Comparison of ENCODE assay signal across 17 mouse cellular contexts in the genomic region with DNA sequence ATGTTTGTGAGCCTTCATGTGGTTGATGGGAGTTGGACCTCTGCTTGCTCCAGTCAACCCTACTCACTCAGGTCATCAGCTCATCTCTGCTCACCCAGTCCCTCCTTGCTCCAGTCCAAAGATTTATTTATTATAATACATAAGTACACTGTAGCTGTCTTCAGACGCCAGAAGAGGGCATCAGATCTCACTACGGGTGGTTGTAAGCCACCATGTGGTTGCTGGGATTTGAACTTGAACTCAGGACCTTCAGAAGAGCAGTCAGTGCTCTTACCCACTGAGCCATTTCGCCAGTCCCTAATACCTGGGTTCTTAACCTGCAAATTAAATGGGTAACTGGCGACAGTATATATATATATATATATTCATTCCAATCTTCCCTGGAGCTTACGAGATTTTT. TPM values are rescaled to one million over a fixed set of nuclear protein-coding genes. Genes with fewer than 3 reads are reported as not detected.
"Had no signal": no experiment of that assay in that cellular context is flagged by ENCODE, and none has a peak within 500 bp of the region (broad histone marks: within the 10 kb centered on the region; RNA-seq: fewer than 3 reads in every experiment).

No protein-coding gene starts in this region.

- H3K9ac ChIP-seq: limb, embryonic 13.5 days; liver, embryonic 15.5 days had no signal

- H3K36me3 ChIP-seq: limb, embryonic 10.5 days; limb, embryonic 13.5 days; liver, embryonic 15.5 days; midbrain, embryonic 10.5 days had no signal

- H3K9me3 ChIP-seq: limb, embryonic 10.5 days; limb, embryonic 13.5 days; liver, embryonic 15.5 days; midbrain, embryonic 10.5 days had no signal

- DNase-seq: kidney, adult 18-20 months; kidney, adult 9 months; kidney, postnatal 25 days; layer of hippocampus, adult 9-11 months; lung, adult 2 months; midbrain, embryonic 14.5 days; thymus, adult 2 months; thymus, postnatal 14 days; thymus, postnatal 4 days had no signal

- H3K4me3 ChIP-seq: limb, embryonic 10.5 days; limb, embryonic 13.5 days; liver, embryonic 15.5 days; megakaryocyte, embryonic 14.5 days; midbrain, embryonic 10.5 days had no signal

- H3K4me2 ChIP-seq: limb, embryonic 13.5 days; liver, embryonic 15.5 days had no signal

- H3K27ac ChIP-seq: limb, embryonic 10.5 days; limb, embryonic 13.5 days; liver, embryonic 15.5 days; midbrain, embryonic 10.5 days had no signal

RNA-seq across cellular contexts. Expression of a gene that starts 23.1 kb away (rescaled TPM):
- polyA plus RNA-seq: intestine, embryonic 14.5 days; liver, adult 2 months; liver, embryonic 15.5 days; small intestine, adult 2 months; thymus, adult 2 months had no signal

RNA-seq across cellular contexts. Expression of a gene that starts 23.5 kb away (rescaled TPM):
- polyA plus RNA-seq: liver, adult 2 months; liver, embryonic 15.5 days had no signal
